In the genomic region with DNA sequence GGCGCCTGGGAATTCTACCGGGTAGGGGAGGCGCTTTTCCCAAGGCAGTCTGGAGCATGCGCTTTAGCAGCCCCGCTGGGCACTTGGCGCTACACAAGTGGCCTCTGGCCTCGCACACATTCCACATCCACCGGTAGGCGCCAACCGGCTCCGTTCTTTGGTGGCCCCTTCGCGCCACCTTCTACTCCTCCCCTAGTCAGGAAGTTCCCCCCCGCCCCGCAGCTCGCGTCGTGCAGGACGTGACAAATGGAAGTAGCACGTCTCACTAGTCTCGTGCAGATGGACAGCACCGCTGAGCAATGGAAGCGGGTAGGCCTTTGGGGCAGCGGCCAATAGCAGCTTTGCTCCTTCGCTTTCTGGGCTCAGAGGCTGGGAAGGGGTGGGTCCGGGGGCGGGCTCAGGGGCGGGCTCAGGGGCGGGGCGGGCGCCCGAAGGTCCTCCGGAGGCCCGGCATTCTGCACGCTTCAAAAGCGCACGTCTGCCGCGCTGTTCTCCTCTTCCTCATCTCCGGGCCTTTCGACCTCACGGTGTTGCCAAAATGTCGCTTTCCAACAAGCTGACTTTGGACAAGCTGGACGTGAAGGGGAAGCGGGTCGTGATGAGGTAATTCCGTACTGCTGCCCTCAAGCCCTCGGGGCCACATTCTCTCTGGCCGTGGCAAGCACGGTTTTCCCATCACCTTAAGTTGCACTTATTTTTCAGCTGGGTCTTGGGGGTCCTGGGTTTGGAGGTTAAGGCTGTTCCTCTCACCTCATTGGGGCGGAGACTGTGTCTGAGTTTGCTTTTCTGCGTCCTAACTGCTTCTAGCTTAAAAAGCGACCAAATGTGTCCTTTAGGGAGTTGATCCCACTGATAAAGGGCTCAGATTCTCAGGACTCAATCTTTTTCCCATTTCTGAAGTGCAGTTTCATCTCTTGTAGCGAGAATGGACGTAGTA, we compare ENCODE assay signal across 7 mouse cellular contexts. TPM values are rescaled to one million over a fixed set of nuclear protein-coding genes. Genes with fewer than 3 reads are reported as not detected.
DNase-seq lines count a peak whose midpoint lies in the region; ATAC-seq lines count a peak whose summit lies in the region.

A gene (plus strand): TSS at position 388 of the 937 bp plus-strand sequence.

- 10% methylated on average over 49 of the region's 55 CpGs for WGBS in embryonic facial prominence, embryonic 11.5 days
- WGBS in limb, embryonic 10.5 days = 8% methylated on average over 55 of the region's 55 CpGs
- WGBS in midbrain, embryonic 13.5 days = 20% methylated on average over 54 of the region's 55 CpGs

- no peaks in the 10 kb centered on the region for H3K36me3 ChIP-seq in embryonic facial prominence, embryonic 11.5 days (replicated peaks; ENCODE audit: control insufficient read depth, insufficient read depth, low read depth, low read length)
- H3K36me3 ChIP-seq in limb, embryonic 10.5 days = peaks cover 26% of the 10 kb centered on the region
- H3K36me3 ChIP-seq in midbrain, embryonic 13.5 days = no peaks in the 10 kb centered on the region

- peak within 1 kb of the TSS; percentile 50 for H3K4me3 ChIP-seq in embryonic facial prominence, embryonic 11.5 days (ENCODE audit: low read depth, low read length)
- H3K4me3 ChIP-seq in limb, embryonic 10.5 days = peak within 1 kb of the TSS; percentile 62
- peak within 1 kb of the TSS; percentile 57 for H3K4me3 ChIP-seq in midbrain, embryonic 13.5 days (replicated peaks)

- DNase-seq in adrenal gland, postnatal 14 days = peak; percentile 92
- DNase-seq in embryonic facial prominence, embryonic 11.5 days (ENCODE audit: low spot score) = peak; percentile 93
- peak; percentile 96 for DNase-seq in kidney, adult 11 months
- peak; percentile 88 for DNase-seq in limb, embryonic 10.5 days (ENCODE audit: low spot score)
- peak; percentile 75 for DNase-seq in spleen, adult 12 weeks (ENCODE audit: low spot score)

- peak; percentile 99 for ATAC-seq in embryonic facial prominence, embryonic 11.5 days (replicated peaks; ENCODE audit: insufficient number of reproducible peaks, low FRiP score, low TSS enrichment, low read depth)
- ATAC-seq in granulocyte monocyte progenitor cell, adult 5-6 weeks (replicated peaks; ENCODE audit: poor library complexity, severe bottlenecking) = peak; percentile 85
- peak; percentile 98 for ATAC-seq in midbrain, embryonic 13.5 days

- no peaks in the 10 kb centered on the region for H3K4me1 ChIP-seq in embryonic facial prominence, embryonic 11.5 days (ENCODE audit: control insufficient read depth, insufficient read depth, low read length)
- peaks cover 15% of the 10 kb centered on the region; the same call in 1 of the 2 replicates for H3K4me1 ChIP-seq in limb, embryonic 10.5 days
- peaks cover 31% of the 10 kb centered on the region for H3K4me1 ChIP-seq in midbrain, embryonic 13.5 days (replicated peaks)

- H3K9me3 ChIP-seq in embryonic facial prominence, embryonic 11.5 days (replicated peaks; ENCODE audit: control insufficient read depth, low read length) = no peaks in the 10 kb centered on the region
- H3K9me3 ChIP-seq in limb, embryonic 10.5 days (replicated peaks) = no peaks in the 10 kb centered on the region
- no peaks in the 10 kb centered on the region for H3K9me3 ChIP-seq in midbrain, embryonic 13.5 days

- peak within 1 kb of the TSS; percentile 61 for H3K4me2 ChIP-seq in embryonic facial prominence, embryonic 11.5 days (ENCODE audit: low read depth, low read length)
- H3K4me2 ChIP-seq in midbrain, embryonic 13.5 days (replicated peaks) = peak within 1 kb of the TSS; percentile 69

- peak within 1 kb of the TSS; percentile 80 for H3K27ac ChIP-seq in embryonic facial prominence, embryonic 11.5 days (replicated peaks; ENCODE audit: low read depth, low read length)
- H3K27ac ChIP-seq in limb, embryonic 10.5 days = peak within 1 kb of the TSS; percentile 88
- H3K27ac ChIP-seq in midbrain, embryonic 13.5 days = peak within 1 kb of the TSS; percentile 83

- H3K9ac ChIP-seq in embryonic facial prominence, embryonic 11.5 days (replicated peaks; ENCODE audit: low read length) = peak within 1 kb of the TSS; percentile 65
- H3K9ac ChIP-seq in midbrain, embryonic 13.5 days (replicated peaks) = peak within 1 kb of the TSS; percentile 71

- no peaks in the 10 kb centered on the region for H3K27me3 ChIP-seq in embryonic facial prominence, embryonic 11.5 days (ENCODE audit: control insufficient read depth, insufficient read depth, low read length)
- peaks cover 51% of the 10 kb centered on the region for H3K27me3 ChIP-seq in limb, embryonic 10.5 days (ENCODE audit: low read depth, poor library complexity, severe bottlenecking)
- no peaks in the 10 kb centered on the region; the same call in 1 of the 2 replicates for H3K27me3 ChIP-seq in midbrain, embryonic 13.5 days

RNA-seq across cellular contexts. Expression of the gene that starts here (rescaled TPM):
- total RNA-seq in adrenal gland, postnatal 14 days (2021) = 400 and 401 TPM in 2 replicates
- polyA plus RNA-seq in embryonic facial prominence, embryonic 11.5 days (2014; fragmentation: Nextera tagmentation; extraction: Ambion mirVana) = 438 and 455 TPM in 2 replicates
- total RNA-seq in granulocyte monocyte progenitor cell, adult 5-6 weeks (2014; fragmentation: Nextera tagmentation) = 363 and 404 TPM in 2 replicates
- 392 and 401 TPM in 2 replicates for total RNA-seq in granulocyte monocyte progenitor cell, adult 5-6 weeks (2017)
- polyA plus RNA-seq in limb, embryonic 10.5 days (2016; fragmentation: Nextera tagmentation; extraction: Ambion mirVana) = 468 and 544 TPM in 2 replicates
- 263 and 273 TPM in 2 replicates for polyA plus RNA-seq in midbrain, embryonic 13.5 days (2015; fragmentation: Nextera tagmentation; extraction: Ambion mirVana)

Comparison
In these comparisons a context has a peak if more than half of its experiments do, and no peak if none do; other contexts are left out.
1. Peak in every context shown above with its lines: DNase-seq, ATAC-seq, H3K4me3 ChIP-seq and H3K27ac ChIP-seq.